Mouse (Mus musculus) frontal cortex, adult 2 months (tissue): ENCODE measurements at regions not wholly inside any gene's neighbourhood (a gene's known extent, or its start where the extent isn't known, plus 50 kb on each side); places are given as distances from the start of the nearest gene placed in this dataset.
"Not testable (repeated sequence)": the region's sequence is repeated elsewhere in the genome, so short reads cannot be mapped to it uniquely, and the experiment has no call there.

Source experiments
- DNase-seq, 2 experiments: peaks; one replicate each; pipeline ENCODE4 v3.0.0; 2022; ENCODE audit warnings: low spot score in 1 of 2; ENCODE audit errors: extremely low spot score in 1 of 2

- DNase-seq = peak in 1 of 2 experiments; percentile 34
Measured at GRCm38 (mm10) chr7:59891363-59891762, 113.5 kb downstream of the Snurf start.

- DNase-seq = not testable (repeated sequence)
Measured at GRCm38 (mm10) chr7:59858480-59858879, 146.4 kb downstream of the Snurf start.
